Mouse (Mus musculus): ENCODE measurements around the gene Gm17387. TPM values are rescaled to one million over a fixed set of nuclear protein-coding genes. Genes with fewer than 3 reads are reported as not detected.
A peak's percentile ranks its signal among the peaks of the same experiment; 100 is the strongest.
"Not testable (repeated sequence)": the region's sequence is repeated elsewhere in the genome, so short reads cannot be mapped to it uniquely, and the experiment has no call there.

Gene Gm17387
- polyA plus RNA-seq, 1 experiment from 2014 or later, result not detected

- Histone ChIP-seq H3K27me3 (ENCODE audit: control insufficient read depth, insufficient read depth, low read length) (no peaks in the 10 kb centered on the region; the same call in 1 of the 2 replicates), H3K4me2 (no peak within 1 kb of the TSS), H3K4me1 (ENCODE audit: control insufficient read depth, insufficient read depth, low read length) (peaks cover 3% of the 10 kb centered on the region; the same call in 1 of the 2 replicates), H3K9ac (ENCODE audit: low read length) (no peak within 1 kb of the TSS), H3K4me3 (ENCODE audit: low read depth, low read length) (no peak within 1 kb of the TSS), H3K9me3 (ENCODE audit: control insufficient read depth, low read length) (no peaks in the 10 kb centered on the region), H3K36me3 (ENCODE audit: control insufficient read depth, insufficient read depth, low read length) (no peaks in the 10 kb centered on the region; the same call in 1 of the 2 replicates), H3K27ac (ENCODE audit: low read depth, low read length) (no peak within 1 kb of the TSS)
- 38% methylated on average over 10 of the region's 10 CpGs for WGBS
- ATAC-seq (ENCODE audit: low FRiP score) (no peak), DNase-seq (ENCODE audit: low spot score, missing footprints) (no peak)
These were observed 18.3 kb upstream of the Gm17387 start, which contains the start of gene Ifitm3 for GRCm38 (mm10) chr7:141010593-141010992. TSS of gene Ifitm3 (minus strand) at chr7:141010770.

- no peaks in the 10 kb centered on the region for H3K9me3 ChIP-seq (ENCODE audit: control insufficient read depth, low read length)
- no peak for DNase-seq (ENCODE audit: low spot score, missing footprints)
- ATAC-seq (ENCODE audit: low FRiP score), result no peak
- H3K4me3 ChIP-seq (ENCODE audit: low read depth, low read length), result no peak overlapping the region
- no peak overlapping the region for H3K4me2 ChIP-seq
- H3K9ac ChIP-seq (ENCODE audit: low read length), result no peak overlapping the region
- WGBS, result 89% methylated on average over 7 of the region's 7 CpGs
- H3K4me1 ChIP-seq (ENCODE audit: control insufficient read depth, insufficient read depth, low read length), result peaks cover 3% of the 10 kb centered on the region; the same call in 1 of the 2 replicates
- no peak overlapping the region for H3K27ac ChIP-seq (ENCODE audit: low read depth, low read length)
- H3K27me3 ChIP-seq (ENCODE audit: control insufficient read depth, insufficient read depth, low read length), result no peaks in the 10 kb centered on the region; the same call in 1 of the 2 replicates
- no peaks in the 10 kb centered on the region; the same call in 1 of the 2 replicates for H3K36me3 ChIP-seq (ENCODE audit: control insufficient read depth, insufficient read depth, low read length)
These were observed 17.6 kb upstream of the Gm17387 start for GRCm38 (mm10) chr7:141011238-141011770.

GRCm38 (mm10) chr7:141016707-141017697 is 11.9 kb upstream of the Gm17387 start:
- H3K4me1 ChIP-seq (ENCODE audit: control insufficient read depth, insufficient read depth, low read length), result no peaks in the 10 kb centered on the region
- WGBS, result 90% methylated on average over 10 of the region's 10 CpGs
- H3K9me3 ChIP-seq (ENCODE audit: control insufficient read depth, low read length), result no peaks in the 10 kb centered on the region
- H3K36me3 ChIP-seq (ENCODE audit: control insufficient read depth, insufficient read depth, low read length), result no peaks in the 10 kb centered on the region; the same call in 1 of the 2 replicates
- no peak overlapping the region for H3K9ac ChIP-seq (ENCODE audit: low read length)
- ATAC-seq (ENCODE audit: low FRiP score) (no peak), DNase-seq (ENCODE audit: low spot score, missing footprints) (no peak)
- H3K4me2 ChIP-seq, result no peak overlapping the region
- no peaks in the 10 kb centered on the region for H3K27me3 ChIP-seq (ENCODE audit: control insufficient read depth, insufficient read depth, low read length)
- H3K4me3 ChIP-seq (ENCODE audit: low read depth, low read length), result no peak overlapping the region
- no peak overlapping the region for H3K27ac ChIP-seq (ENCODE audit: low read depth, low read length)

- not testable (repeated sequence) for H3K9me3 ChIP-seq (ENCODE audit: control insufficient read depth, low read length); H3K9ac ChIP-seq (ENCODE audit: low read length); H3K27me3 ChIP-seq (ENCODE audit: control insufficient read depth, insufficient read depth, low read length); H3K27ac ChIP-seq (ENCODE audit: low read depth, low read length); ATAC-seq (ENCODE audit: low FRiP score); DNase-seq (ENCODE audit: low spot score, missing footprints); H3K4me1 ChIP-seq (ENCODE audit: control insufficient read depth, insufficient read depth, low read length); H3K4me2 ChIP-seq; H3K4me3 ChIP-seq (ENCODE audit: low read depth, low read length); H3K36me3 ChIP-seq (ENCODE audit: control insufficient read depth, insufficient read depth, low read length)
- 90% methylated on average over 1 of the region's 1 CpGs for WGBS
These were observed 11.1 kb upstream of the Gm17387 start, which contains the start of gene Ifitm6 for GRCm38 (mm10) chr7:141017824-141018223. TSS of gene Ifitm6 (minus strand) at chr7:141017924.

- no peaks in the 10 kb centered on the region for H3K4me1 ChIP-seq (ENCODE audit: control insufficient read depth, insufficient read depth, low read length)
- ATAC-seq (ENCODE audit: low FRiP score) (no peak), DNase-seq (ENCODE audit: low spot score, missing footprints) (no peak)
- no peak overlapping the region for H3K27ac ChIP-seq (ENCODE audit: low read depth, low read length)
- H3K4me2 ChIP-seq, result no peak overlapping the region
- H3K4me3 ChIP-seq (ENCODE audit: low read depth, low read length), result no peak overlapping the region
- WGBS, result 94% methylated on average over 5 of the region's 5 CpGs
- H3K9me3 ChIP-seq (ENCODE audit: control insufficient read depth, low read length), result no peaks in the 10 kb centered on the region
- H3K9ac ChIP-seq (ENCODE audit: low read length), result no peak overlapping the region
- H3K36me3 ChIP-seq (ENCODE audit: control insufficient read depth, insufficient read depth, low read length), result no peaks in the 10 kb centered on the region
- H3K27me3 ChIP-seq (ENCODE audit: control insufficient read depth, insufficient read depth, low read length), result no peaks in the 10 kb centered on the region
These were observed 9.9 kb upstream of the Gm17387 start for GRCm38 (mm10) chr7:141019028-141019427.

- Histone ChIP-seq H3K4me2 (no peak overlapping the region), H3K36me3 (ENCODE audit: control insufficient read depth, insufficient read depth, low read length) (no peaks in the 10 kb centered on the region), H3K27me3 (ENCODE audit: control insufficient read depth, insufficient read depth, low read length) (no peaks in the 10 kb centered on the region), H3K4me1 (ENCODE audit: control insufficient read depth, insufficient read depth, low read length) (peaks cover 12% of the 10 kb centered on the region), H3K9ac (ENCODE audit: low read length) (no peak overlapping the region), H3K9me3 (ENCODE audit: control insufficient read depth, low read length) (no peaks in the 10 kb centered on the region), H3K27ac (ENCODE audit: low read depth, low read length) (no peak overlapping the region), H3K4me3 (ENCODE audit: low read depth, low read length) (no peak overlapping the region)
- WGBS, result 86% methylated on average over 14 of the region's 14 CpGs
- DNase-seq (ENCODE audit: low spot score, missing footprints), result no peak
- no peak for ATAC-seq (ENCODE audit: low FRiP score)
These were observed 7.2 kb upstream of the Gm17387 start for GRCm38 (mm10) chr7:141021489-141022449.

GRCm38 (mm10) chr7:141024865-141025838 is 3.8 kb upstream of the Gm17387 start:
- H3K9me3 ChIP-seq (ENCODE audit: control insufficient read depth, low read length), result no peaks in the 10 kb centered on the region
- peak overlapping the region; percentile 14; the same call in 1 of the 2 replicates for H3K4me2 ChIP-seq
- peaks cover 12% of the 10 kb centered on the region for H3K4me1 ChIP-seq (ENCODE audit: control insufficient read depth, insufficient read depth, low read length)
- ATAC-seq (ENCODE audit: low FRiP score) (peak; percentile 93), DNase-seq (ENCODE audit: low spot score, missing footprints) (peak; percentile 91)
- no peaks in the 10 kb centered on the region for H3K36me3 ChIP-seq (ENCODE audit: control insufficient read depth, insufficient read depth, low read length)
- peak overlapping the region; percentile 51 for H3K9ac ChIP-seq (ENCODE audit: low read length)
- H3K27ac ChIP-seq (ENCODE audit: low read depth, low read length), result peak overlapping the region; percentile 81
- H3K4me3 ChIP-seq (ENCODE audit: low read depth, low read length), result no peak overlapping the region
- 23% methylated on average over 6 of the region's 6 CpGs for WGBS
- H3K27me3 ChIP-seq (ENCODE audit: control insufficient read depth, insufficient read depth, low read length), result no peaks in the 10 kb centered on the region
